Mouse (Mus musculus) midbrain, embryonic 15.5 days (tissue): ENCODE measurements around the gene G6pc3. TPM values are rescaled to one million over a fixed set of nuclear protein-coding genes. Genes with fewer than 3 reads are reported as not detected.
A peak's percentile ranks its signal among the peaks of the same experiment; 100 is the strongest.

ENCODE experiments used
- ATAC-seq: fragments of 200-750 bp; cut with Nextera tagmentation; replicated peaks from 2 replicates; pipeline ENCODE4 v1.8.0; 2017; ENCODE audit warnings: moderate TSS enrichment
- H3K27ac ChIP-seq: fragments of 300-500 bp; sonication (generic); 2 replicates; pipeline ENCODE4 v1.5.1; 2015; ENCODE audit warnings: mild to moderate bottlenecking, inconsistent platforms
- H3K27me3 ChIP-seq: fragments of 300-500 bp; sonication (generic); replicated peaks from 2 replicates; pipeline ENCODE4 v1.6.1; 2015; ENCODE audit warnings: inconsistent platforms
- H3K36me3 ChIP-seq: fragments of 300-500 bp; sonication (generic); replicated peaks from 2 replicates; pipeline ENCODE4 v1.6.1; 2015; ENCODE audit warnings: inconsistent platforms
- H3K4me1 ChIP-seq: fragments of 300-500 bp; sonication (generic); 2 replicates; pipeline ENCODE4 v1.6.1; 2015; ENCODE audit warnings: inconsistent platforms
- H3K4me2 ChIP-seq: fragments of 300-500 bp; sonication (generic); 2 replicates; pipeline ENCODE4 v1.6.1; 2015; ENCODE audit warnings: inconsistent platforms, mild to moderate bottlenecking, moderate library complexity
- H3K4me3 ChIP-seq: fragments of 300-500 bp; sonication (generic); 2 replicates; pipeline ENCODE4 v1.5.1; 2015; ENCODE audit warnings: mild to moderate bottlenecking, inconsistent platforms
- H3K9ac ChIP-seq: fragments of 300-500 bp; sonication (generic); 2 replicates; pipeline ENCODE4 v1.6.1; 2015; ENCODE audit warnings: mild to moderate bottlenecking, inconsistent platforms
- H3K9me3 ChIP-seq: fragments of 300-500 bp; sonication (generic); 2 replicates; pipeline ENCODE4 v1.6.1; 2016; ENCODE audit warnings: inconsistent platforms
- WGBS: fragments of 180-500 bp; shearing (Covaris S2); methylation state at CpG from one replicate; pipeline ENCODE4 v1.1.7; 2015; ENCODE audit warnings: mixed read lengths; 5-methylcytosine and 5-hydroxymethylcytosine counted together
- polyA plus RNA-seq: library from polyadenylated mRNA; unstranded; fragments of >200 nt; fragmentation: Nextera tagmentation; extraction: Ambion mirVana; gene quantifications from 2 replicates; pipeline ENCODE4 v1.2.1, GENCODE M21; 2015

The G6pc3 gene
- polyA plus RNA-seq, 1 experiment from 2014 or later: 43.3 TPM

DNA sequence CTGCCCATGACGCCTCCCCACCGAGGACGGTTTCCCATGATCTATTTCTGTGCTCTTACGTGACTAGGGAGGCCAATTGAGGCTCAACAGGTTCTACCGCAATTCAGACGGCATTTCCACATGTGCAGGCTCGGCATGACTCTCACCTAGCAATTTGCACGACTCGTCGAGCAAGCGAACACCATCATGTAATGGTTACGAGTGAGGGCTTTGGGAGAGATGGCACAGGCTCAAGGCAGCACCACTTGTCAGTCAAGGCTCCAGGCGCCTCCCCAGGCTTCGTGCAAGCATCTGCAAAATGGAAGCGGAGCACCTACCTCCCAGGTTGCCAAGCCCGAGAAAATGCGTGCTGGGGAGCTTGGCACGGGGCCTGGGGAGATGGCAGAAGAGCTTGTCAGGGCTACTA, 22.5 kb downstream of the G6pc3 start:
- WGBS: 67% methylated on average over 18 of the region's 18 CpGs
- Histone ChIP-seq H3K9ac (no peak overlapping the region), H3K4me2 (no peak overlapping the region), H3K27ac (no peak overlapping the region), H3K9me3 (no peaks in the 10 kb centered on the region), H3K36me3 (no peaks in the 10 kb centered on the region), H3K27me3 (no peaks in the 10 kb centered on the region), H3K4me1 (peaks cover 73% of the 10 kb centered on the region), H3K4me3 (no peak overlapping the region)
- no peak for ATAC-seq

DNA sequence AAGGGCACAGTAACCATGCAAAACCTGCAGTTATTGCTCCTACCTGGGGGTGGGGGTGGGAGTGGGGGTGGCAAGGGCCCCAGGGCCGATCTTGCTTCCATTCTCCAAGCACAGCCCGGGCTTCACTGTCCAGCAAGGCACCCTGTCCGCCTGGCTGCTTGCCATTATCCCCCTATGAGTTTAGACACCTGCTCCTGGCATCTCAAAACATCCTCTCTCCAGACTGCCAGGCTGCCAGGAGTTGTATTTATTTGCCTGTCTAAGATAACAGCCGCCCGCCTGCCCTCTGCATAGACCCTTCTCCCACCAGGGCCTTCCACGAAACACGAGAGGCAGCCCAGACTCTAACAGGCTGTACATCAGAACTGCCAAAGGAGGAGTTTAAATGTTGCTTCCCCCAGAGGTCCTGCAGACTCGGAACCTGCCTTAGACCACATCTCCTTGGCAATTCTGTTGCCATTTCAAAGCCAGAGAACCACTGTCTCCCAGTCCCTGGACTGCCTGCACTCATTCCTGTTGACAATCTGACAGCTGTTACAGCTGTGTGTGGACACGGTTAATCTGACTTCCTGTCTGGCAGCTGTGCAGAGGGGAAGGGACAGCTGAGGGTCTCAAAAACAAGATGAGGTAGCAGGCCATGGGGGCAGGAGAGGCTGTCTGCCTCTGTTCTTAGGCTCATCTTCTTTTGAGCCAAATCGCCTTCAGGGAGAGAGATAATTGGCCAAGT, 25.2 kb downstream of the G6pc3 start:
- H3K4me3 ChIP-seq: no peak overlapping the region
- no peaks in the 10 kb centered on the region for H3K27me3 ChIP-seq
- no peak overlapping the region for H3K27ac ChIP-seq
- H3K36me3 ChIP-seq: no peaks in the 10 kb centered on the region
- ATAC-seq: no peak
- no peaks in the 10 kb centered on the region for H3K9me3 ChIP-seq
- WGBS: 59% methylated on average over 10 of the region's 10 CpGs
- H3K9ac ChIP-seq: no peak overlapping the region
- H3K4me1 ChIP-seq: peaks cover 76% of the 10 kb centered on the region
- no peak overlapping the region for H3K4me2 ChIP-seq

DNA sequence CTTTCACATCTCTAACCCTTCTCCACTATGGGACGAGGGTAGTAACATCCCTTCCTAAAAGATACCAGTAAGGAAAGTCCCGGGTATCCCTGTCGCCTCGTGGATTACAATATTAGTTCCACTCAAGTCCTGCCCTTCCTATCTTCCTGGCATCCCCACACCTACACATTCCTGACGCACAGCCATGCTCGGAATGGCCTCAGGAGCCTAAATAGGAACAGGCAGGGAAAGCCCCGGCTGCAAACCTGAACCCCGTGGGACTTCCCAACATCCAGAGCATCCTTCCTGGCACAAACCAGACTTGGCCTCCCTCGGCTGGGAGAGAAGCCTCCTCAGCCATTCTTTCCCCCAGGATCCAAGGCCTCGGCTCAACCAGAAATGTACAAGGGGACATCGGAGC, 26.1 kb downstream of the G6pc3 start:
- no peak overlapping the region for H3K9ac ChIP-seq
- no peak overlapping the region for H3K27ac ChIP-seq
- no peaks in the 10 kb centered on the region for H3K9me3 ChIP-seq
- H3K4me3 ChIP-seq: no peak overlapping the region
- H3K4me2 ChIP-seq: no peak overlapping the region
- H3K4me1 ChIP-seq: peaks cover 71% of the 10 kb centered on the region
- 79% methylated on average over 11 of the region's 11 CpGs for WGBS
- H3K36me3 ChIP-seq: no peaks in the 10 kb centered on the region
- H3K27me3 ChIP-seq: no peaks in the 10 kb centered on the region
- ATAC-seq: no peak

DNA sequence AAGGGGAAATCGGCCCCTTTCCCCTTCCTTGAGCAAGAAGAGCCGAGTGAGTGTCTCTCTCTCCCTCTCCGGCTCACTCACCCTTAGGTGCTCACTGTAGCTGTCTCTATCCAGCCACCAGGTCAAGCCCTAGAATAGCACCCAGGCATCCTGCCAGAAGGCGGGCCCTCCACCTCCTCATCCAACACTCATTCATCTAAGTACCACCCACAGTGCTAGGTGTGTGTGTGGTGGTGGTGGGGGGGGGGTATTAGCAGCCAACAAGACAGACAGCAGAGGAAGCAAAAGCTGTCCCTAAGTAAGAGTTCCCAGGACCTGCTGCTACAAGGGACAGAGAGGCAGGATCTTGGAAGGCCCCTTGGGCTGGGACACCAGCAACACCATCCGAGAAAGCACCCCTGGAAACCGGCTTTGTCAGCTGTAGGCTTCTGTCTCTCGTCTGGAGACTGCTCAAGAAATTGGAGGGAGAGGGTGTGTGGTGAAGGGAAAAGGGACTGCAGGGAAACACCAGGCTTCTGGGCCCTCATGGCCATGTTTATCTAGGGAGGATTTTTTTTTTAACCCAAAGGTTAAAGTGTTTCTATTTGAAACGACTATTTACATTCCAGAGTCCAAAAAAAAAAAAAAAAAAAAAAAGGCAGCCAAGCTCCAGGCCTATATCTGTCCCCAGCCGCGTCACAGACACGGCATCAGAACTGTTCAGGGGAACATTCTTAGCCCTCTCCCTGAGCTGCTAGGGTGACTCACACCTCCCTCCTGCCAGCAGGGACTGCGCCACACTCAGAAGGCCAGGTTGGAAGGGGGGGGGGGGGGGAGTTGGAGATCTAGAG, 26.9 kb downstream of the G6pc3 start:
- Histone ChIP-seq H3K4me2 (no peak overlapping the region), H3K27ac (no peak overlapping the region), H3K4me3 (no peak overlapping the region), H3K36me3 (no peaks in the 10 kb centered on the region), H3K9ac (no peak overlapping the region), H3K9me3 (no peaks in the 10 kb centered on the region), H3K4me1 (peaks cover 71% of the 10 kb centered on the region), H3K27me3 (no peaks in the 10 kb centered on the region)
- 52% methylated on average over 12 of the region's 12 CpGs for WGBS
- no peak for ATAC-seq

DNA sequence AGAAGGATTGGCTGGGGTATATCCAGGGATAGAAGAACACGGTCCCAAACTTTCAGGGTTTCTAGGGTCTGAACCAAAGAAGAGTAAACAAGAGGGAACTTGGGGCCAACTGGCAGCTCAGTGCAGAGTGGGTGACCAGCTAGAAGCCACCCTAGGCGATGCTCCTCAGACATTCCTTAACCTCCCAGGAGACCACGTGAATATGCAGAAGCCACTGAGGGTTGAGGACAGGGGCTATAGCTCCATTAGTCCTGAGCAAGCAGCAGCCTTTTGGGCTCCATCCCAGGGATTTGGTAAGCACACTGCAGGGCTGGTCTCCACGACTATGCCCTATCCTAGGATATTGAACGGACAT, 27.4 kb downstream of the G6pc3 start:
- H3K36me3 ChIP-seq: peaks cover 2% of the 10 kb centered on the region; the same call in 1 of the 2 replicates
- H3K4me1 ChIP-seq: peaks cover 70% of the 10 kb centered on the region
- H3K4me3 ChIP-seq: no peak overlapping the region
- WGBS: 55% methylated on average over 5 of the region's 5 CpGs
- H3K9ac ChIP-seq: no peak overlapping the region
- no peak overlapping the region for H3K4me2 ChIP-seq
- ATAC-seq: no peak
- no peaks in the 10 kb centered on the region for H3K27me3 ChIP-seq
- no peak overlapping the region for H3K27ac ChIP-seq
- no peaks in the 10 kb centered on the region for H3K9me3 ChIP-seq

DNA sequence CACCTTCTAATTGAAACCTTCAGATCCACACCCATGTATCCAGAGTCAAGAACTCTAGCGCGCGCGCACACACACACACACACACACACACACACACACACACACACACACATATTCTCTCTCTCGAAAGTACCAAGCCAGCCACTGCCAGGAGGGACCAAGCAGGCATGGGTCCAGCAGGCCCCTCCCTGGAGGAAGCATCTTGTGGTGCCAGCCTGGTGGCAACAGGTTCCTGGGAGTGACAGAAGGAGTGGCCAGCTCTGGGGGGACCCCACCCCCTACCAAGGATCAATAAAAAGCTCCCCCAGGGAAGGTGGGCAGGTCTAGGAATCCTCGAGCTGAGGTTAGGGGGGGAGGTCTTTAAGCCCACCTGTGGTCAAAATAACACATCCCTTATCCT, 28.0 kb downstream of the G6pc3 start:
- Histone ChIP-seq H3K4me3 (no peak overlapping the region), H3K27me3 (no peaks in the 10 kb centered on the region), H3K36me3 (peaks cover 3% of the 10 kb centered on the region; the same call in 1 of the 2 replicates), H3K27ac (no peak overlapping the region), H3K4me1 (peaks cover 68% of the 10 kb centered on the region), H3K9ac (no peak overlapping the region), H3K9me3 (no peaks in the 10 kb centered on the region), H3K4me2 (no peak overlapping the region)
- WGBS: 81% methylated on average over 6 of the region's 6 CpGs
- no peak for ATAC-seq

DNA sequence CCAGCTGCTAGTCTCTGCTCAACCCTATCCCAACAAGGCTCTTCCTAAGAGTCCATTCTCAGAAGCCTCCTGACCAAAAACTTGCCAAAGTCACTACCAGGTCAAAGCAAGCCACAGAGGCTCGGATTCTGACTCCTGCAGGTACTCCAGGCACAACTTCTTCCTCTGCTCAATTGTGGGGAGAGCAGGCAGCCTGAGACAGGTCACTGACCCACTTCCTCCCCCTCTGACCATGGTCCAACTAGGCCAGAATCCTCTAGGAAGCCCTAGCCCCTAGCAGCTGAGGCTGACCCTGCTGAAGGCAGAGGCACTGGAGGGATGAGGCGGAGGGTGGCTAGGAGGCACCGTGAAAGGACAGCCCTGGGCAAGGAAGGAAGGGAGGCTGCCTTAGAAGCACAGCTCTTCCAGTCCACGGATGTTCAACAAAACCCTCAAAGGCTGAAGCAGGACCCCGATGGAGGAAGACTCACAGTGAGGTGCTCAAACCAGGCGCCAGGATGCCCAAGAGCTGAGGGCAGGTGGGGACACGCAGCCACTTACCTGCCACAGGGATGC, 28.5 kb downstream of the G6pc3 start:
- peak overlapping the region; percentile 10 for H3K4me3 ChIP-seq
- peaks cover 3% of the 10 kb centered on the region; the same call in 1 of the 2 replicates for H3K36me3 ChIP-seq
- no peaks in the 10 kb centered on the region for H3K27me3 ChIP-seq
- peak overlapping the region; percentile 75 for H3K27ac ChIP-seq
- peak overlapping the region; percentile 39 for H3K4me2 ChIP-seq
- 80% methylated on average over 7 of the region's 7 CpGs for WGBS
- no peaks in the 10 kb centered on the region for H3K9me3 ChIP-seq
- ATAC-seq: no peak
- H3K4me1 ChIP-seq: peaks cover 67% of the 10 kb centered on the region
- H3K9ac ChIP-seq: no peak overlapping the region; the same call in 1 of the 2 replicates

DNA sequence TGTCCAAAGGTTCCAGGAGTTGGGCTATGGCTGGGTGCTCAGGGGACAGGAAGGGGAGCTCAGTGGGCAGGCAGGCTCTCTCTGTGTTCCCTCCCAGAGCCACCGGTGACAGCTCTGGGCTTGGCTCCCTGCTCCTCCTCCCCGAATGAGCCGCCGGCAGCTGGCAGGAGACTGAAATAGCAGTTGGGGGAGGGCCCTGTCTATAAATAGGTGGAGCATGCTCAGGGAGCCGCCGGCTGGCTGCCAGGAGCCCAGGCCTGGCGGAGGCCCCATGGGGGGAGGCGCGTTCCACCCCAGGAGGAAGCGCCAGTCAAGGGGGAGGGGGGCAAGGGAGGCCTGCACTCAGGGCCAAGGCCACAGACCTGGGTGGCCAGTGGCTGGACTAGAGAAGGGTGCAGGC, 29.4 kb downstream of the G6pc3 start:
- peaks cover 3% of the 10 kb centered on the region; the same call in 1 of the 2 replicates for H3K36me3 ChIP-seq
- peak overlapping the region; percentile 75 for H3K27ac ChIP-seq
- peak overlapping the region; percentile 39 for H3K4me2 ChIP-seq
- H3K4me1 ChIP-seq: peaks cover 70% of the 10 kb centered on the region
- H3K4me3 ChIP-seq: peak overlapping the region; percentile 10
- under 1% methylated on average over 10 of the region's 10 CpGs for whole genome bisulfite sequencing
- H3K27me3 ChIP-seq: no peaks in the 10 kb centered on the region
- peak overlapping the region; percentile 10; the same call in 1 of the 2 replicates for H3K9ac ChIP-seq
- no peaks in the 10 kb centered on the region for H3K9me3 ChIP-seq
- peak; percentile 71 for ATAC-seq

DNA sequence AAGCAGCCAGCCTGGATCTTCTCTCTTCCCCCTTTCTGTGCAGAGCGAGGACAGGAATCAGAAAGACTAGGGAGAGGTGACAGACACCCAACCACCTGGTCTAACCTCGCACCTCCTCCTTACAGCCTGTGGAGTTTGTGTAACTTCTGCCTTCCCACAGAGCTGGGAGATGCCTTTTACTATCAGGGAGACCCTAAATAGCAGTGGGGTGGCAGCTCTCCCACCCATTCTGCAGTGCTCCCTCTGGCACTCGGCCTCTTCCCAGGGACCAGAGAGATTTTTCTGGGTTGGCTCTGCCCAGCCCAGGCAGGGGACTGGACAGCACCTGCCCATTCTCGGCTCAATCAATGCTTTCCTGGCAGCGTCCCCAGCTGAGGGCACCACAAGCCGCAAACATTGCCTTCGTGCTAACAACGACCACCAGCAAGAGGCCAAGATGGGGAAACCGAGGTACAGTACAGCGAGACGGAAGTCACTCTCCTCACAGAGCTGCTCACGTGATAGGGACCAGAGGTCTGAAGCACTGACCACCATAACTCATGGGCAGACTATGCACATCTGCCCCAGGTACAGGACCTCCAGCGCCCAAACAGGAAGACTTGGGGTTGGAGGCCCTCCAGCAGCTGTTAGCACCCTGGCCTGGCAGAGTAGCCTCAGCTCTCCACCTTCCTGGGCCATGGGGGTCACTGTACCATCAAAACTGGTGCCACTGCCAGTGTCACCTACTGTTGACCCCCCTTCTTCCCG, 30.0 kb downstream of the G6pc3 start:
- ATAC-seq: no peak
- Histone ChIP-seq H3K27ac (peak overlapping the region; percentile 75), H3K9me3 (no peaks in the 10 kb centered on the region), H3K9ac (0 out of 2 replicates have a peak overlapping the region, but pooled peaks have one; percentile 10), H3K27me3 (no peaks in the 10 kb centered on the region), H3K4me3 (no peak overlapping the region), H3K4me1 (peaks cover 70% of the 10 kb centered on the region), H3K36me3 (peaks cover 3% of the 10 kb centered on the region; the same call in 1 of the 2 replicates), H3K4me2 (peak overlapping the region; percentile 39)
- 73% methylated on average over 14 of the region's 14 CpGs for WGBS

DNA sequence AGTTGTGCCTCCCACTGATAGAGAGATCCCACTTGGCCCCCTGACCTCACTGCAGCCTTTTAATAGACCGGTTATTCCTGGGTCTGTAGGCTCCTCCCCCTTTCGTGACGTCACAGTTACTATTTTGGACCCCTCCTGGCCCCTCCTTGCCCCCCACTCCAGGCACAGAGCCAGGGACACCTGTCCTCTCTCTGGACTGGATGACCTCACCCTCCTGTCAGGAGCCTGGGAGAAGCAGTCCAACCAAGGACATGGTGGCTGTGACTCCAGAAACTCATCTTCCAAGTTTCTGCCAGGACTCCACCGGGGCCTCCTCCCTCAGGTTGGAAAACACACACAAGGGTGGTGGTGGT, 30.6 kb downstream of the G6pc3 start:
- Histone ChIP-seq H3K27ac (no peak overlapping the region), H3K4me3 (no peak overlapping the region), H3K4me2 (no peak overlapping the region), H3K4me1 (peaks cover 70% of the 10 kb centered on the region), H3K9me3 (no peaks in the 10 kb centered on the region), H3K9ac (no peak overlapping the region), H3K27me3 (no peaks in the 10 kb centered on the region), H3K36me3 (peaks cover 3% of the 10 kb centered on the region; the same call in 1 of the 2 replicates)
- 85% methylated on average over 4 of the region's 4 CpGs for WGBS
- ATAC-seq: no peak

DNA sequence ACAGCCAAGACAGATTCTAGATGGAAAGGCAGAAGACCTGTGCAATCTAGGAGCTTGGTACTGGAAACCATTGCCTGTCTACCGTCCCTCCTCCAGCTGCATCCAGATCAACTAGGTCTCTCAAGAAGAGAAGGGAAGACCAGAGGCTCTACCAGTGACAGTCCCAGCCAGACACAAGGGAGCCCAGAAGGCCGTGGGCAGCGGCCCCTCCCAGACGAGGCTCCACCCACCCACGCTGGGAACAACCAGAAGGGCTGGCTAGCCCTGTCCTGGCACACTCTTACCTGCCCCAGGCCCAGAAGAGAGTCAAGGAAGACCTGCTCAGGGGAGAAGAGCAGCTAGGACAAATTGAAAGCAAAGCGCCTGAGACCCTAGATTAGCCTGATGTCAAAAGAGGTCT, 31.0 kb downstream of the G6pc3 start:
- no peak for ATAC-seq
- H3K36me3 ChIP-seq: peaks cover 3% of the 10 kb centered on the region; the same call in 1 of the 2 replicates
- 72% methylated on average over 6 of the region's 6 CpGs for WGBS
- H3K27me3 ChIP-seq: no peaks in the 10 kb centered on the region
- H3K9ac ChIP-seq: no peak overlapping the region
- no peak overlapping the region for H3K4me3 ChIP-seq
- no peak overlapping the region for H3K27ac ChIP-seq
- peaks cover 70% of the 10 kb centered on the region for H3K4me1 ChIP-seq
- H3K9me3 ChIP-seq: no peaks in the 10 kb centered on the region
- H3K4me2 ChIP-seq: no peak overlapping the region
